Mouse (Mus musculus) embryonic facial prominence, embryonic 12.5 days (tissue): ENCODE data around the gene Ppt1. TPM values are rescaled to one million over a fixed set of nuclear protein-coding genes. Genes with fewer than 3 reads are reported as not detected.

ENCODE experiments used
- polyA plus RNA-seq: library from polyadenylated mRNA; unstranded; fragments of >200 nt; fragmentation: Nextera tagmentation; extraction: Ambion mirVana; gene quantifications from 2 replicates; pipeline ENCODE4 v1.2.1, GENCODE M21; 2016

Ppt1 gene
- polyA plus RNA-seq, 1 experiment from 2014 or later, result 66.0 TPM

Other genes starting within 250 kb of the Ppt1 start
- not detected in 2 replicates for gene 9530002B09Rik, start 147.0 kb upstream of the Ppt1 start, polyA plus RNA-seq
- gene Cap1, start 49.8 kb downstream of the Ppt1 start, polyA plus RNA-seq, result 51.0 and 52.3 TPM in 2 replicates
- 6.6 and 7.0 TPM in 2 replicates for gene Mfsd2a, start 124.9 kb downstream of the Ppt1 start, polyA plus RNA-seq
- 46.4 and 51.5 TPM in 2 replicates for gene Mycl, start 159.4 kb downstream of the Ppt1 start, polyA plus RNA-seq
- gene Trit1, start 180.4 kb downstream of the Ppt1 start, polyA plus RNA-seq, result 21.3 and 23.4 TPM in 2 replicates